Mouse (Mus musculus) E14TG2a.4 (cell line): ENCODE data around the gene Abtb2.

Experiments
- H3K27me3 ChIP-seq: 2 replicates; pipeline ENCODE4 v1.6.1; 2014; ENCODE audit warnings: low read length, control low read depth; ENCODE audit not compliant: insufficient read depth
- H3K36me3 ChIP-seq: 2 replicates; pipeline ENCODE4 v1.6.1; 2014; ENCODE audit warnings: low read length, control low read depth; ENCODE audit not compliant: insufficient read depth
- H3K4me1 ChIP-seq: replicated peaks from 2 replicates; pipeline ENCODE4 v1.6.1; 2014; ENCODE audit warnings: low read depth, low read length, control low read depth
- H3K4me3 ChIP-seq: replicated peaks from 2 replicates; pipeline ENCODE4 v1.5.1; 2014; ENCODE audit warnings: mild to moderate bottlenecking, low read length
- H3K9me3 ChIP-seq: 2 replicates; pipeline ENCODE4 v1.6.1; 2014; ENCODE audit warnings: low read length, control low read depth
- CTCF ChIP-seq: conservative IDR thresholded peaks from 2 replicates; pipeline ENCODE4 v1.5.1; 2014; ENCODE audit warnings: low read length
- NANOG ChIP-seq: IDR thresholded peaks from 2 replicates; pipeline ENCODE4 v1.6.1; 2014; ENCODE audit warnings: borderline replicate concordance, low read length, mixed read lengths
- POU5F1 ChIP-seq: IDR thresholded peaks from 2 replicates; pipeline ENCODE4 v1.6.1; 2014; ENCODE audit warnings: low read length, borderline replicate concordance

Gene Abtb2

DNA sequence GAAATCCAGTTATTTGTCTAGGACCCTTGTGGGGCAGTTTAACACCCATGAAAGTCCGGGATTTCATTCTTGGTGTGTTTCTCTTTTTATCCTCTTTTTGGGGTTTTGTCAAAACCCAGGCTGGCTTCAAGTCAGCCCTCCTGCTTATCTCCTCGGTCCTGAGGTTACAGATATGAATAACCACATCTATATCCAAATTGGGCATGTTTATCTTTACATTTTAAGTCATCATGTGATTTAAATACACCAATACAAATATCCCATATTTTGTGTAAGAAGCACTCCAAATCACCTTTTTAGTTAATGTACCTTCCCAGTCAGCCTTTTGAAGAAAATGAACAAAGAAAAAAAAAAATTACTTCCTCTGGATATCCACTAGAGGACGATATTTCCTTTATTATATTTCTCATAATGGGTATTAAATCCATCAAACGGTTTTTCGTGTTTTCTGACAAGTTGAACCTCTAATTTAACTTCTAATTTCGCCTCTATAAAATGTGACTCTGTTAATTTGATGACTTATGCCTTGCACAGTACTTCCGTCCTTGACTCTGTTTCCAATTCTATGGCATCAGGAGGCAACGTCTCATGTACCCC lies 1.6 kb upstream of the Abtb2 start:
- peak overlapping the region; percentile 82 for H3K4me3 ChIP-seq
- H3K36me3 ChIP-seq, result no peaks in the 10 kb centered on the region
- peaks cover 20% of the 10 kb centered on the region for H3K4me1 ChIP-seq
- H3K27me3 ChIP-seq, result peaks cover 69% of the 10 kb centered on the region
- H3K9me3 ChIP-seq, result no peaks in the 10 kb centered on the region
- TF ChIP-seq NANOG (no peak), POU5F1 (no peak), CTCF (peak; percentile 100)

- H3K4me1 ChIP-seq, result peaks cover 20% of the 10 kb centered on the region
- H3K36me3 ChIP-seq, result no peaks in the 10 kb centered on the region
- H3K9me3 ChIP-seq, result no peaks in the 10 kb centered on the region
- TF ChIP-seq POU5F1, result no peak
- no peak for TF ChIP-seq NANOG
- TF ChIP-seq CTCF, result no peak
- H3K4me3 ChIP-seq, result peak overlapping the region; percentile 82
- H3K27me3 ChIP-seq, result peaks cover 75% of the 10 kb centered on the region
These were observed 929 bp upstream of the Abtb2 start for GRCm38 (mm10) chr2:103565171-103565591.

DNA sequence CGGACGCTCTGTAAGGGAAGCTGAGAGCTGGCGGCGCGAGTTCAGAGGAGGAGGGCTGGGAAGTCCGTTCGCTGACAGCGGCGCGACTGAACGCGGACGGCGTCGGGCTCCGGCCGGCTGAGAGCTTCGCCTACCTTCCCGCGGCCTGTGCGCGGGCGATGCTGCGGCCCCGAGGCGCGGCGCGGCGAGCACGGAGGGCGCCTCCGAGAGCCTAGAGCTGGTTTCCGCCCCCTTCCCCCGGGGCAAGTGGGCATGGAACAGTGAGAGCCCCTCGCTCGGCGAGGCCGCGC lies 258 bp downstream of the Abtb2 start:
- no peaks in the 10 kb centered on the region for H3K9me3 ChIP-seq
- peaks cover 79% of the 10 kb centered on the region for H3K27me3 ChIP-seq
- H3K4me1 ChIP-seq, result peaks cover 20% of the 10 kb centered on the region
- TF ChIP-seq CTCF (no peak), NANOG (no peak), POU5F1 (no peak)
- no peaks in the 10 kb centered on the region for H3K36me3 ChIP-seq
- peak overlapping the region; percentile 82 for H3K4me3 ChIP-seq

DNA sequence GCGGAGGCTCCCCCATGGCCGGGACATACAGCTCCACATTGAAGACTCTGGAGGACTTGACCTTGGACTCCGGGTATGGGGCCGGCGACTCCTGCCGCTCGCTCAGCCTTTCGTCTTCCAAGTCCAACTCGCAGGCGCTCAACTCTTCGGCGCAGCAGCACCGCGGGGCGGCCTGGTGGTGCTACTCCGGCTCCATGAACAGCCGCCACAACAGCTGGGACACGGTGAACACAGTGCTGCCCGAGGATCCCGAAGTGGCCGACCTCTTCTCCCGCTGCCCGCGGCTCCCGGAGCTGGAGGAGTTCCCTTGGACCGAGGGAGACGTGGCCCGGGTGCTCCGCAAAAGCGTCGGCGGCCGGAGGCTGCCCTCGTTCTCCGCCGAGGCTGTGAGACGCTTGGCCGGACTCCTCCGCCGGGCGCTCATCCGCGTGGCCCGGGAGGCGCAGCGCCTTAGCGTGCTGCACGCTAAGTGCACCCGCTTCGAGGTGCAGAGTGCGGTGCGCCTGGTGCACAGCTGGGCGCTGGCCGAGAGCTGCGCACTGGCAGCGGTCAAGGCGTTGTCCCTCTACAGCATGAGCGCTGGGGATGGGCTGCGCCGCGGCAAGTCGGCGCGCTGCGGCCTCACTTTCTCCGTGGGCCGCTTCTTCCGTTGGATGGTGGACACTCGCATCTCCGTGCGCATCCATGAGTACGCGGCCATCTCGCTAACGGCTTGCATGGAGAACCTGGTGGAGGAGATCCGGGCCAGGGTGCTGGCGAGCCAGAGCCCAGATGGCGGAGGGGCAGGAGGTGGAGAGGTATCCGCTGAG lies 807 bp downstream of the Abtb2 start:
- H3K27me3 ChIP-seq, result peaks cover 76% of the 10 kb centered on the region
- no peaks in the 10 kb centered on the region for H3K9me3 ChIP-seq
- peak overlapping the region; percentile 82 for H3K4me3 ChIP-seq
- no peak for TF ChIP-seq POU5F1
- no peak for TF ChIP-seq CTCF
- TF ChIP-seq NANOG, result no peak
- no peaks in the 10 kb centered on the region for H3K36me3 ChIP-seq
- H3K4me1 ChIP-seq, result peaks cover 20% of the 10 kb centered on the region

DNA sequence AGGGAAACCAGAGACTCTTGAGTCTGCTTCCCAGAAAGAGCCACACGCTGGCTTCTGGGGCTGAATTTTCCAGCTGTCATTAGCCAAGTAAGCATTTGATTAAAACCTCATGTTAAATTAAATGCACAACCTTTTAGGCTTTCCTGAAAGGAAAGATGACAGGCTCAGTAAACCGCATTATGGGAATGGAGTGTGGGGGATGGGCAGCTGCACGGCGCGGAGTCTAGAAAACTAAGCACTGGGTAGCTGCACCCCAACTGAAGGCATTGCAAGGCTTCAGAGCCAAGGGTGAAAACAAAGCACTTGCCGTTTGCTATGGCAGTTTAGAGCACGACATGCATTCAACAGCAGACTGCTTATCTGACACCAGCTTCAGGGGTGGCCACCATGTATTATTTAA lies 2.1 kb downstream of the Abtb2 start:
- no peak overlapping the region for H3K4me3 ChIP-seq
- H3K36me3 ChIP-seq, result no peaks in the 10 kb centered on the region
- no peak for TF ChIP-seq NANOG
- no peak for TF ChIP-seq CTCF
- no peak for TF ChIP-seq POU5F1
- peaks cover 67% of the 10 kb centered on the region for H3K27me3 ChIP-seq
- H3K4me1 ChIP-seq, result peaks cover 20% of the 10 kb centered on the region
- H3K9me3 ChIP-seq, result no peaks in the 10 kb centered on the region

GRCm38 (mm10) chr2:103569716-103570115 lies 3.6 kb downstream of the Abtb2 start:
- Histone ChIP-seq H3K36me3 (no peaks in the 10 kb centered on the region), H3K27me3 (peaks cover 57% of the 10 kb centered on the region), H3K9me3 (no peaks in the 10 kb centered on the region), H3K4me1 (peaks cover 20% of the 10 kb centered on the region), H3K4me3 (no peak overlapping the region)
- TF ChIP-seq CTCF (no peak), POU5F1 (no peak), NANOG (no peak)

DNA sequence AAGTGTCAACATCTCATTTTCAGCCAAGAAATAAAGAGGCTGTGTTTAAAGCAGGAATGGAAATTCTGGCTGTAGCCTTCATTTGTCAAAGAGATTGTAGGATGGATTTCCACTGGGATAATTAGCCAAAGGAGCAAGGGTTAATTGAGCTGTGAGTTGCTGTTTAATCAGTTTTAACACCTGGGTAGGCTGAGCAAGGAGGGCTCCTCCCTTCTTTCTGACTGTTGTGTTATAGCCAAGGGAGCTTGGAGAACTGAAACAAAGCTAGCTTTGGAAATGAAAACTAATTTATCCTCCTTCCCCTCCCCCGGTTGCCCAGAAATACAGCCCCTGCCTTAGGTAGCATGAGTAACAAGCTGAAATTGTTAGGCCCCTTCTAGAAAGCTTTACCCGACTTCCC lies 6.2 kb downstream of the Abtb2 start:
- TF ChIP-seq NANOG (no peak), POU5F1 (no peak), CTCF (no peak)
- Histone ChIP-seq H3K36me3 (no peaks in the 10 kb centered on the region), H3K4me1 (peaks cover 6% of the 10 kb centered on the region), H3K9me3 (no peaks in the 10 kb centered on the region), H3K4me3 (no peak overlapping the region), H3K27me3 (peaks cover 36% of the 10 kb centered on the region)

DNA sequence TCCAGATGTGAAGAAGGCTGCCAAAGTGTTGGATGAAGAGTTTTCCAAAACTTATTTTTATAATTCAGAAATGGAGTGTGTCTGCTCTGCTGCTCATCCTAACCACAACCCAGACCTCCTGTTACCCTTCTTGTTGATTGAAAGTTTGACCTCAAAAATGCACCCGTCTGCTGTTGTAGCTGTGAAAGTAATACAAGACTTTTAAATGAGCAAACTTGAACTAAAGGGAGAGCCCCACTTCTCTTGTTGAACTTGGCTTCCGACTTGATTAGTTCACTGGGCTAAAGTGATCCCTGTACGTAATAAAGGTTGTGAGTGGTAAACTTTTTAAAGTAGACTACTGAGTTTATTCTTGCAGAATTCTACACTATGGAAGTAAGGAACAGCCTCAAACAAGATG lies 10.3 kb downstream of the Abtb2 start:
- H3K4me3 ChIP-seq, result no peak overlapping the region
- H3K36me3 ChIP-seq, result no peaks in the 10 kb centered on the region
- no peaks in the 10 kb centered on the region for H3K4me1 ChIP-seq
- 0 out of 2 replicates have a peak, but pooled peaks cover 4% of the 10 kb centered on the region for H3K27me3 ChIP-seq
- TF ChIP-seq POU5F1 (no peak), NANOG (no peak), CTCF (no peak)
- no peaks in the 10 kb centered on the region for H3K9me3 ChIP-seq
